Mouse (Mus musculus): ENCODE data around the gene Cyp4b1. TPM values are rescaled to one million over a fixed set of nuclear protein-coding genes. Genes with fewer than 3 reads are reported as not detected.
"Not testable (repeated sequence)": the region's sequence is repeated elsewhere in the genome, so short reads cannot be mapped to it uniquely, and the experiment has no call there.

Gene Cyp4b1
- polyA plus RNA-seq, 1 experiment from 2014 or later: 27.5 TPM

DNA sequence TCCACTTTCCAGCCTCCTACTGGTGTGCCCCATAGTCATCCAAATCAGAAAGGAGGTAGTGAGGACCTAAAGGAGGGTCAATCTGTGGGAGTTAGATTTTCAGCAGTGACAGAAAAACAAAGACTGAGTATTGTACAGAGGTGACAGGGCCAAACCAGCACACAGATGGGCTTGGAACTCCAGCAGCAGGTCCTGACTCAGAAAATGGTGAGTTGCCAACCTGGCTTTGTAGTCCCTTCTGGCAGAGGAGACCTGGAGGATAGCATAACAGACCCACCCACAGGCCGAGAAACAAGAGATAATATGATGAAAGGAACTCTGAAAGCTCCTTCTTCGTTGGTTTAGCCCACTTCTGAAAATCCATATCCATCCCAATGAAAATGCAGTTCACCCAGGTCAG is 1.2 kb upstream of the Cyp4b1 start:
- no peak for ATAC-seq (ENCODE audit: low read depth)
- H3K9ac ChIP-seq (ENCODE audit: low read length): no peak overlapping the region
- no peaks in the 10 kb centered on the region for H3K27me3 ChIP-seq (ENCODE audit: control insufficient read depth, insufficient read depth, low read depth, low read length)
- WGBS: 63% methylated on average over 2 of the region's 2 CpGs
- no peak overlapping the region for H3K27ac ChIP-seq (ENCODE audit: low read length)
- no peaks in the 10 kb centered on the region for H3K36me3 ChIP-seq (ENCODE audit: control insufficient read depth, insufficient read depth, low read length)
- no peaks in the 10 kb centered on the region for H3K9me3 ChIP-seq (ENCODE audit: control insufficient read depth, low read length)
- no peak overlapping the region for H3K4me3 ChIP-seq (ENCODE audit: low read length)
- H3K4me2 ChIP-seq (ENCODE audit: low read depth, low read length): no peak overlapping the region
- H3K4me1 ChIP-seq (replicated peaks; ENCODE audit: control insufficient read depth, insufficient read depth, low read length): no peaks in the 10 kb centered on the region

DNA sequence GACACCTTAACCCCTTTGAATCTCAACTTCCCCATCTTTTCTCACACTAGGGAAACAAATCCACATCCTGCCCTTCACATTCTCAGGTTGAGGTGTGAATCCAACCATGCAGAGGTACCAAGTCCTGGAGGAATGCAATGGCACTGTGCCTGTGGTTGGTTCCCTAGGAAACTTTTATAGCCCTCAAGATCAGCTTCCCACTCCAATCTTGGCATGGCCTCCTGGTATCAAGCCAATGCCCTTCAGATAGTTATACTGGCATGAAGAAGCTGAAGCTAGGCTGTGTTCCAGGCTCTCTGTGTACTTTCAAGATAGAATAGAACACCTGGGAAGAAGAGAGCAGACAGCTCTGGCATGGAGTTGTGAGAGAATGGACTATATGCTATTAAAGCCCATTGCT is 2.2 kb downstream of the Cyp4b1 start:
- Histone ChIP-seq H3K4me1 (replicated peaks; ENCODE audit: control insufficient read depth, insufficient read depth, low read length) (no peaks in the 10 kb centered on the region), H3K9ac (ENCODE audit: low read length) (no peak overlapping the region), H3K9me3 (ENCODE audit: control insufficient read depth, low read length) (no peaks in the 10 kb centered on the region), H3K36me3 (ENCODE audit: control insufficient read depth, insufficient read depth, low read length) (no peaks in the 10 kb centered on the region), H3K27me3 (ENCODE audit: control insufficient read depth, insufficient read depth, low read depth, low read length) (no peaks in the 10 kb centered on the region), H3K4me3 (ENCODE audit: low read length) (no peak overlapping the region), H3K27ac (ENCODE audit: low read length) (no peak overlapping the region), H3K4me2 (ENCODE audit: low read depth, low read length) (no peak overlapping the region)
- peak; percentile 45; the same call in 1 of the 2 replicates for ATAC-seq (ENCODE audit: low read depth)

DNA sequence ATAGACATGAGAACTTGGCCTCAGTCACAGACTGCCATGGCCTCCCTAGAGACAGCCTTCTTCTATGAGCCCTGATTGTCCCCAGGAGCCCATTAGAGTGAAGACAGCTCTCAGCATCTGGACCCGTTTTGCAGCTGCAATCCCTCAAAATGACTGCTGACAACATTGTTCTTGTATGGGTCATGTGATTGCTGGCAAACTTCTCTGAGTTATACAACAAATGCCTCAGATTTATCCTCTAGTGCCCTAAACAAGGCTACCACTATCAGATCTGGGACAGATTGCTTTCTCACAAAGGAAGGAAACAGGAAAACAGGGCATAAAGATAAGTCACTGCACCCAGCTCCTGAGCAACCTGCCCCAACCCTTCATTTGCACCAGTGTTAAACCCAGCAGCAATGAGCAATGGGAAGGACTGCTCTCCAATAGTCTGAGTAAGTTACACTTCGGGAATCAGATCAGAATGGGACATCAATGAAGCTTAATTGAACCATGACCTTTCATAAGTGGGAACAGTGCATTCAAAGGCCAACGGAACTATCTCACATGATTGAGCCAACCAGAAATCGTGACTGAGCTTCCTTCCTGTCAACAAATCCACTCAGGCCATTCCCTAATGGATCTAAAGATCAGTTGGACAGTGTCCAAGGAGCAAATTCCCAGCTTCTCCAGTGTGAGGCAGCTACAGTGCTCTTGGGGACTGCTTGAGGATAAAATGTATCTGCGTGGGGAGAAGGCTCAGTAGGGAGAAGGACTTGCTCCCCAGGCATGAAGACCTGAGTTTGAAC is 4.4 kb downstream of the Cyp4b1 start:
- H3K36me3 ChIP-seq (ENCODE audit: control insufficient read depth, insufficient read depth, low read length): no peaks in the 10 kb centered on the region
- peak; percentile 74 for ATAC-seq (ENCODE audit: low read depth)
- H3K27ac ChIP-seq (ENCODE audit: low read length): peak overlapping the region; percentile 63
- H3K4me1 ChIP-seq (replicated peaks; ENCODE audit: control insufficient read depth, insufficient read depth, low read length): no peaks in the 10 kb centered on the region
- H3K27me3 ChIP-seq (ENCODE audit: control insufficient read depth, insufficient read depth, low read depth, low read length): no peaks in the 10 kb centered on the region
- no peak overlapping the region for H3K4me2 ChIP-seq (ENCODE audit: low read depth, low read length)
- H3K9me3 ChIP-seq (ENCODE audit: control insufficient read depth, low read length): no peaks in the 10 kb centered on the region
- H3K4me3 ChIP-seq (ENCODE audit: low read length): no peak overlapping the region
- 28% methylated on average over 5 of the region's 5 CpGs for WGBS
- H3K9ac ChIP-seq (ENCODE audit: low read length): no peak overlapping the region

DNA sequence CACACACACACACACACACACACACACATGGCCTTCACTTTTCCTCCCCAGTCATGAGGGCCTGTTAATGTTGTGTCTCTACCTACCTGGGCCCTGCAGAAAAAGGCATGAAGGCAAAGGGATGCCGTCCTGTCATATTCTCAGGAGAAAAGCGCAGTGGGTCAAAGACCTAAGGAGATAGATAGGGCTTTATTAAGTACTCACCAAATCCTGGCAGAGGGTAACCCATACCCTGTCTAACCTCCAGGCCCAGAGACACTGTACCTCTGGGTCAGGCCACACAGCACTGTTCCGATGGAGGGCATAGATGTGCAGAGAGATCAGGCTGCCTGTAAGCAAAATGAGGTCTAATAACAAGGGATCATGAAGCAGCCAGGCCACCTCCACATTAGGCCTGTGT is 22.0 kb downstream of the Cyp4b1 start:
- 85% methylated on average over 3 of the region's 3 CpGs for WGBS
- H3K27me3 ChIP-seq (ENCODE audit: control insufficient read depth, insufficient read depth, low read depth, low read length); H3K36me3 ChIP-seq (ENCODE audit: control insufficient read depth, insufficient read depth, low read length); H3K4me2 ChIP-seq (ENCODE audit: low read depth, low read length); ATAC-seq (ENCODE audit: low read depth); H3K9ac ChIP-seq (ENCODE audit: low read length); H3K4me1 ChIP-seq (replicated peaks; ENCODE audit: control insufficient read depth, insufficient read depth, low read length); H3K27ac ChIP-seq (ENCODE audit: low read length); H3K4me3 ChIP-seq (ENCODE audit: low read length); H3K9me3 ChIP-seq (ENCODE audit: control insufficient read depth, low read length): not testable (repeated sequence)

- H3K27me3 ChIP-seq (ENCODE audit: control insufficient read depth, insufficient read depth, low read depth, low read length): no peaks in the 10 kb centered on the region
- H3K27ac ChIP-seq (ENCODE audit: low read length): no peak overlapping the region
- H3K4me2 ChIP-seq (ENCODE audit: low read depth, low read length): no peak overlapping the region
- H3K4me3 ChIP-seq (ENCODE audit: low read length): no peak overlapping the region
- no peaks in the 10 kb centered on the region for H3K4me1 ChIP-seq (replicated peaks; ENCODE audit: control insufficient read depth, insufficient read depth, low read length)
- no peak overlapping the region for H3K9ac ChIP-seq (ENCODE audit: low read length)
- no peaks in the 10 kb centered on the region for H3K36me3 ChIP-seq (ENCODE audit: control insufficient read depth, insufficient read depth, low read length)
- no peaks in the 10 kb centered on the region for H3K9me3 ChIP-seq (ENCODE audit: control insufficient read depth, low read length)
- ATAC-seq (ENCODE audit: low read depth): no peak
Observed at GRCm38 (mm10) chr4:115614005-115614404, 33.5 kb downstream of the Cyp4b1 start.

DNA sequence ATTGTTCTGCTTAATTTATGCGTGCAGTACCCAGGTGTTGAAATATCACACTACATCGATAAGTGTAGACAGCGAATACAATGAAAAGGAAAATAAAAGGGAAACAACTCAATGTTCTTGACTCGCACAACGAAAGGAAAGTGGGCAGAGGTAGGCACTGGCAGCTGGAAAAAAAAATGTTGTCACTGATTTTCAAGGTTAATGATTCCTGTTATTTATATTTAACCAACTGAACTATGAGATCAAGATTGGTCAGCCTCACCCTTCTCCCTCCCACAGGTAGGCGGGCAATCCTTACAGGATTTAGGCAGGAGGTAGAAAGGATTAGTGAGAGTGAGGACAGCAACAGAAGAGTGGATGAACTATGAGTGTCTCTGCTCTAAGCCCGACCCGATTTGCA is 46.9 kb downstream of the Cyp4b1 start, which contains the start of gene Cyp4a32:
Gene Cyp4a32, plus strand, starts transcription at position 359 of the 400 bp plus-strand sequence.
- not testable (repeated sequence) for H3K4me2 ChIP-seq (ENCODE audit: low read depth, low read length); H3K36me3 ChIP-seq (ENCODE audit: control insufficient read depth, insufficient read depth, low read length); H3K4me3 ChIP-seq (ENCODE audit: low read length); H3K9me3 ChIP-seq (ENCODE audit: control insufficient read depth, low read length); H3K27me3 ChIP-seq (ENCODE audit: control insufficient read depth, insufficient read depth, low read depth, low read length); H3K9ac ChIP-seq (ENCODE audit: low read length); ATAC-seq (ENCODE audit: low read depth); H3K4me1 ChIP-seq (replicated peaks; ENCODE audit: control insufficient read depth, insufficient read depth, low read length); H3K27ac ChIP-seq (ENCODE audit: low read length)
- WGBS: 84% methylated on average over 8 of the region's 8 CpGs

DNA sequence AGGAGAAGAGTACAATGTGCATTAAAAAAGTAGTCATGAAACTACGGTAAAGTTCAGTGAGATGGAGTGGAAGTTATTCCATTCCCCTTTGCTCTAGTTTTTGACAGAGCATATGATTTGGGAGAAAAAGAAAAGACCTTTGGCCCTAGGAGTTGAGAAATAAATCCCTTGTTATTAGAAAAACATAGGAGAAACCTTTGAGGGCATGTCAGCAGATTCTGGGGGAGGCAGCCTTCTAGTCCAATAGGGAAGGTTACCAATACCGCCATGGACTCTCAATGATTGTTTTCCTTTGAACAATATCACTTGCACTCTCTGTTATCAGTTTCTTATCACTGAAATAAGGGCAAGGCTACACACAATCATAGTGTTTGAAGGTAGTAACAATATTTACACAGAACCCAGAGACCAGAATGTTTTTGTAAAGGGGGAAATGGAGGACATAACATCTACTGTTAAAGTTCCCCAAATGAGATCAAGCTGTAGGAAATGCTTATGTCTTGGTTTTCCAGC is 50.6 kb downstream of the Cyp4b1 start:
- H3K9me3 ChIP-seq (ENCODE audit: control insufficient read depth, low read length): no peaks in the 10 kb centered on the region
- 57% methylated on average over 2 of the region's 2 CpGs for WGBS
- H3K27me3 ChIP-seq (ENCODE audit: control insufficient read depth, insufficient read depth, low read depth, low read length): no peaks in the 10 kb centered on the region
- no peak overlapping the region for H3K9ac ChIP-seq (ENCODE audit: low read length)
- no peak overlapping the region for H3K4me2 ChIP-seq (ENCODE audit: low read depth, low read length)
- H3K27ac ChIP-seq (ENCODE audit: low read length): no peak overlapping the region
- no peak overlapping the region for H3K4me3 ChIP-seq (ENCODE audit: low read length)
- H3K36me3 ChIP-seq (ENCODE audit: control insufficient read depth, insufficient read depth, low read length): no peaks in the 10 kb centered on the region
- H3K4me1 ChIP-seq (replicated peaks; ENCODE audit: control insufficient read depth, insufficient read depth, low read length): no peaks in the 10 kb centered on the region
- ATAC-seq (ENCODE audit: low read depth): no peak

- H3K4me3 ChIP-seq (ENCODE audit: low read length): no peak overlapping the region
- no peak for ATAC-seq (ENCODE audit: low read depth)
- no peaks in the 10 kb centered on the region for H3K9me3 ChIP-seq (ENCODE audit: control insufficient read depth, low read length)
- no peaks in the 10 kb centered on the region for H3K4me1 ChIP-seq (replicated peaks; ENCODE audit: control insufficient read depth, insufficient read depth, low read length)
- no peaks in the 10 kb centered on the region for H3K36me3 ChIP-seq (ENCODE audit: control insufficient read depth, insufficient read depth, low read length)
- no peak overlapping the region for H3K4me2 ChIP-seq (ENCODE audit: low read depth, low read length)
- no peaks in the 10 kb centered on the region for H3K27me3 ChIP-seq (ENCODE audit: control insufficient read depth, insufficient read depth, low read depth, low read length)
- no peak overlapping the region for H3K27ac ChIP-seq (ENCODE audit: low read length)
- WGBS: 81% methylated on average over 1 of the region's 1 CpGs
- no peak overlapping the region for H3K9ac ChIP-seq (ENCODE audit: low read length)
Observed at GRCm38 (mm10) chr4:115596357-115596756, 51.2 kb downstream of the Cyp4b1 start.

DNA sequence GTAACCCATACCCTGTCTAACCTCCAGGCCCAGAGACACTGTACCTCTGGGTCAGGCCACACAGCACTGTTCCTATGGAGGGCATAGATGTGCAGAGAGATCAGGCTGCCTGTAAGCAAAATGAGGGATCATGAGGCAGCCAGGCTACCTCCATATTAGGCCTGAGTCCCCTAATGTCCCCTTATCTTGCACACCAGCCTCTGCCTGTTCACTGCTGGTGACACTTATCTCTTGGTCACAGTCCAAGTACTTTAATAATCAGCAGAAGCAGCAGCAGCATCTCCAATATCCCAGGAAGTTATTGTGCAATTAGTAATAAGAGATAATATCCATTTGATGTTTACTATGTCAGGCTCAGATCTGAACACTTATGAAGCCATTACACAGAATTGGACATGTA is 64.5 kb downstream of the Cyp4b1 start:
- Histone ChIP-seq H3K4me1 (replicated peaks; ENCODE audit: control insufficient read depth, insufficient read depth, low read length) (no peaks in the 10 kb centered on the region), H3K4me3 (ENCODE audit: low read length) (no peak overlapping the region), H3K27me3 (ENCODE audit: control insufficient read depth, insufficient read depth, low read depth, low read length) (no peaks in the 10 kb centered on the region), H3K9me3 (ENCODE audit: control insufficient read depth, low read length) (no peaks in the 10 kb centered on the region), H3K4me2 (ENCODE audit: low read depth, low read length) (no peak overlapping the region), H3K36me3 (ENCODE audit: control insufficient read depth, insufficient read depth, low read length) (no peaks in the 10 kb centered on the region), H3K9ac (ENCODE audit: low read length) (no peak overlapping the region), H3K27ac (ENCODE audit: low read length) (no peak overlapping the region)
- ATAC-seq (ENCODE audit: low read depth): no peak

Measured in lung, embryonic 16.5 days (tissue).